Mouse (Mus musculus): ENCODE results near the gene Trpm8. TPM values are rescaled to one million over a fixed set of nuclear protein-coding genes. Genes with fewer than 3 reads are reported as not detected.

The Trpm8 gene
- total RNA-seq, 2 experiments from 2014 or later: not detected

GRCm38 (mm10) chr1:88284946-88285320, 7.5 kb downstream of the Trpm8 start:
- no peak for DNase-seq

GRCm38 (mm10) chr1:88285652-88286051, 8.2 kb downstream of the Trpm8 start:
- no peak for DNase-seq

DNA sequence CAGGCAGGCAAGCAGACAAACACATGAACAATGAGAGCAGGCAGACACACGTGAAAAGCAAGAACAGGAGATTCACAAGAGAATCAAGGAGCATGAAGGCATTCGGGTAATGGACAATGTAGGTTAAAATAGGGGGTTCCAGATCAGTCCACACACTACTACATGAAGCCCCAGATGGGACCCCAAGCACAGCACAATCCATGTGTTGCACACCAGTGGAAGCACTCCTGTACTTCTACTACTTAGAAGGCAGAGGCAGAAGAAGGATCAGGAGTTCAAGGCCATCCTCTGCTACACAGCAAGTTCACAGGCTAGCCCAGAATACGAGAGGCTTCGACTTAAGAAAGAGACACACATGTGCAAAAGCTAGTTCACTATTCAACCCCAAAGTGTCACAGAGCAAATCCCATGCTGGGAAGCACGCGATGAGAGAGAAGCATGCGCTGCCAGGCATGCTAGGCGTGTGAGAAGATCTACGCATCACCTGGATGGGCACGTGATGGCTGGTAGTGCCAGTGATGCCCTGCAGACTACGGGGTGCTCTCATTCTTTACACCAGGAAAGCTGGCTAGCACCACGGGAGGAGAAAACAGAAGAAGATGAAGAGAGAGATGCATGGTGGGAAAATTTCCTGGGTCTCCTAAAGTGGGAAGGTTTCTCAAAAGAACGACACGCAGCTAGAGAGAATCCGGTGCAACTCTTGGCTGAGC, 8.8 kb downstream of the Trpm8 start:
- no peak for DNase-seq

GRCm38 (mm10) chr1:88286887-88287696, 9.6 kb downstream of the Trpm8 start:
- no peak for DNase-seq

DNA sequence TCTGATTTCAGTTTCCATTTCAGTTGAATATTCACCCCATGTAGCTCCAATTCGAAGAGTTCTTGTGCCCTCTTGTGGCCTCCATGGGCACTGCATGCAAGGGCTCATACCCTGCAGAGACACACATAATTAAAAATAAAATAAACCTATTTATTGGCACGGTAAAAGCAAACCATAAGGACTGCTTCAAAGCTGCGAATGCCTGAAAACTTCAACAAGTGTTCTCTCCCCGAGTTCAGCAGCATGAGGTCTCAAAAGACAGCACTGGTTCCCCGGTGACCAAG, 10.2 kb downstream of the Trpm8 start:
- no peak for DNase-seq

DNA sequence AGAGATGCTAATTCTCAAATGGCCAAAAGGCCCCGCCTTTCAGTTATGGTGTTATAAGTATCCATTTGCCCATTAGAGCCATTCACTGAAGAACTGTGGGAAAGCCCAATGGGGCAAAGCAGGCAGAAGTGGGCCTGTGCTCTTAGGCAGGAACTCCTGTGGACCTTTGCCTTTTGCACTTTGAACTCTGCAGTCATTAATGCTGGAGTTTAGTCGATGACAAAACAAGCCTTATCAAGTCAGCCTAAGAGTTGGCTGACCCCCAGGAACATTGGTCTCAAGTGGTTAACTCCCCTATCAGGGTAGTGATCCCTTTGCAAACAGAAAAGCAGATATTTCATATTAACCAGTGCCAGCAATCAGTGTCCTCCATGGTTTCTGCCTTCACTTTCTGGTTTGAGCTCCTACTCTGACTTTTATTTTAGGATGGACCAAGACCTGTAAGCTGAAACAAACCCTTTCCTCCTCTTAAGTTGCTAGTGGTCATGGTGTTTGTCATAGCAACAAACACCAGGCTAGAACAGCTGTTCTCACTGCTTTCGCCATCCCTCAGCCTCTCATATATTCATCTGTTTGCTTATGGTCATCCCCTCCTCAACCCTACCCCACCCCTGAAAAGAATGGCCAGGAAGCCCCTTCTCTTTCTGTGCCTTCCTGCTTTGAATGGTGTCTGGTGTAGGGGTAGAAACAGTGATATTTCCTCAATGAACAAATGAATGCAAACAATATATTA, 10.8 kb downstream of the Trpm8 start:
- no peak for DNase-seq

DNA sequence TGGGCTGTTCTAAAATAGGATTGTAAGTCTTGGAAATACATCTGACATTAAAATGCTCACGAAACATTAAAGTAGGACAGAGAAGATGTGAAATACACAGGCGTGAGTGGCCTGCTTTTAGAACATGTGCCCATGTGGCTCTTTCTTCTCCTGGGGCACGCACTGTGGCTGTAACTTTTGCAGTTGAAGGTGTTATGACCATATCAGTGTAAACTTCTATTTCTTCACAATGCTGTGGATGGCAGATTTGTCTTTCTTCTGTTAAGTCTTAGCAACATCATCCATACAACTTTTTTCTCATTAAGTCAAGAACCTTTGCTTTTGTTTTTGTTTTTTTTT, 11.3 kb downstream of the Trpm8 start:
- DNase-seq: no peak

DNA sequence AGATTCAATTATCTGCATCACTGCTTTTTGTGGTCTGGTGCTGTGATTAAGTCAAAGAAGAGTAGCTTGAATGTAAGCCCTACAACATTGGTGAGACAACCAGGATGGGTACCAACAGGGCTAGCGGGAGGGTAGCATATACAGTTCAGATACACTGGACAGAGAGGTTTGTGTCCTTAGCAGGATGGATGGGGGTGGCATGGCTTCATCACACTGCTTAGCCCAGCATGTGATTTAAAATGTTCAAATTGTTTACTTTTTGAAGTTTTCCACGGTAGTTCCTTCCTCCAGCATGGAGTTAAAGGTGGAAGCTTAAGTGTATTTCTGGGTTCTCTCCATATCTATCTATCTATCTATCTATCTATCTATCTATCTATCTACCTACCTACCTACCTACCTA, 11.7 kb downstream of the Trpm8 start:
- DNase-seq: no peak

- DNase-seq: peak; percentile 13
These were observed 12.5 kb downstream of the Trpm8 start for GRCm38 (mm10) chr1:88289917-88290316.

DNA sequence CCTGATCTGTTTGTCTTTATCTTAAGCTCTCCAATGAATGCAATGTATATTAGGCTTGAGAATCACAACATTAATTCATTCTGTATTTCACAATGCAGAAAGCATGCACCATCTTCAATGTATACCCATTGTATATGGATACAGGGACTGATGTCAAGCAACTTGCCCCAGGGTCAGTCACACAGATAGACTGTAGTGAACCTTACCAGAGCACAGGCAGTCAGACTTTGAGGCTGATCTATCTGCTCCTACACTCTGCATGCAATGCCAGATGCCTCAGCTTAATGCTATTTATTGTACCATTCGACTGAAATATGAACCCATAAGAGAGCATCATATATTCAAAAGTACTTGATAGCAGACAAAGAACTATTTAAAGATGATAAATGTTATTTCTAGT, 13.1 kb downstream of the Trpm8 start:
- DNase-seq: no peak

DNA sequence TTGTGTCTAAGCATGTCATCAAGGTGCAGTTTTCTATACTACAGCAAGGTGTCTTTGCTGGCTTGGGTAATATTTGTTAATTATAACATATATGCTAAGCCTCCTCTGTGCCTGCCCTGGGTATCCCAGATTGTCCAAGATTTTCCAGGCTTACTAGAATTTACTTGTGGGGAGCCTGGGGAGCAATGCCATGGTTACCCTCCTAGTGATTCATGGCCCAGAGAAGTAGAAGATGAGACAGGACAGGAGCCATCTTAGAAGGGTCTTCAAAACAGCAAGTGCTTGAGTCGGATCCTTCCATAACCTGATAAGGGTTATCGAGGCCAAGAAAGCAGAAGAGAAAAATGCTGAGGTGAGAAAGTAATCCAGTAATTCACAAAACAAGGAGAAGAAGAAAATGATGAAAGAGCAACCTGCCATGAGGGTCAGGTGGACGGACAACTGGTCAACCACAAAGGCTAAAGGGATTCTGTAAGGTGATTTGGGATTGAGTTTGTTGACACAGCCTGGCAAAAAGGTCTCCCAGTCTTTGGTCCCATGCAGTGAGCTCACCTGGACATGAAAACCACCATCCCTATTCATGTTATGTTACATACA, 14.0 kb downstream of the Trpm8 start:
- peak; percentile 6 for DNase-seq

DNA sequence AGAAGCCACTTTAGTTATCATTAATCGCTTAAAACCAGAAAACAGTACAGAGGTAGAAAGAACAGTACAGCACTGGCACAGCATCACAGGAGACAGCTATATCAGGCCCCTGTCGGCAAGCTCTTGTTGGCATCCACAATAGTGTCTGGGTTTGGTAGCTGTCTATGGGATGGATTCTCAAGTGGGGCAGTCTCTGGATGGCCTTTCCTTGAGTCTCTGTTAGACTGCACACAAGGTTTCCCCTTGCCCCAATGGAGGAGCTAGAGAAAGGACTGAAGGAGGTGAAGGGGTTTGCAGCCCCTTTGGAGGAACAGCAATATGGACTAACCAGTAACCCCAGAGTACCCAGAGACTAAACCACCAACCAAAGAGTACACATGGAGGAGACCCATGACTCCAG, 14.6 kb downstream of the Trpm8 start:
- no peak for DNase-seq

DNA sequence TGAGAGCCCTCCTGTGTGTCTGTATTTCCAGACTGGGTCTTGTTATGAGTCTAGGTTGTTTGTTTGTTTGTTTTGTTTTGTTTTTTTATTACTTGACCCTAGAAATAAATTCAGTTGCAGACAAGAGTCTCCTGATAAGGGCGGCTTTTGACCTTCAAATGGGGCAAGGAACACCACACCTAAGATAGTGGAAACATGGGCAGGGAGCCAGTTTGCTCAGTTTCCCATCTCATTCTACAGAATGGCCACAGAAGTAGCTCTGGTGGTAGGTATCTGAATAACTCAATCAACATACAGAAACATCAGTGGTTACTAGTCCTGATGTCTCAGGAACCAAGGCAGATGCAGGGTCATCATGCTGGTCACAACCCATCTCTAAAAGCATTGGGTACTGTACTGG, 17.2 kb downstream of the Trpm8 start:
- DNase-seq: no peak

- no peak for DNase-seq
These were observed 18.9 kb downstream of the Trpm8 start for GRCm38 (mm10) chr1:88296171-88296920.

- DNase-seq: no peak
These were observed 20.2 kb downstream of the Trpm8 start for GRCm38 (mm10) chr1:88297480-88298258.

DNA sequence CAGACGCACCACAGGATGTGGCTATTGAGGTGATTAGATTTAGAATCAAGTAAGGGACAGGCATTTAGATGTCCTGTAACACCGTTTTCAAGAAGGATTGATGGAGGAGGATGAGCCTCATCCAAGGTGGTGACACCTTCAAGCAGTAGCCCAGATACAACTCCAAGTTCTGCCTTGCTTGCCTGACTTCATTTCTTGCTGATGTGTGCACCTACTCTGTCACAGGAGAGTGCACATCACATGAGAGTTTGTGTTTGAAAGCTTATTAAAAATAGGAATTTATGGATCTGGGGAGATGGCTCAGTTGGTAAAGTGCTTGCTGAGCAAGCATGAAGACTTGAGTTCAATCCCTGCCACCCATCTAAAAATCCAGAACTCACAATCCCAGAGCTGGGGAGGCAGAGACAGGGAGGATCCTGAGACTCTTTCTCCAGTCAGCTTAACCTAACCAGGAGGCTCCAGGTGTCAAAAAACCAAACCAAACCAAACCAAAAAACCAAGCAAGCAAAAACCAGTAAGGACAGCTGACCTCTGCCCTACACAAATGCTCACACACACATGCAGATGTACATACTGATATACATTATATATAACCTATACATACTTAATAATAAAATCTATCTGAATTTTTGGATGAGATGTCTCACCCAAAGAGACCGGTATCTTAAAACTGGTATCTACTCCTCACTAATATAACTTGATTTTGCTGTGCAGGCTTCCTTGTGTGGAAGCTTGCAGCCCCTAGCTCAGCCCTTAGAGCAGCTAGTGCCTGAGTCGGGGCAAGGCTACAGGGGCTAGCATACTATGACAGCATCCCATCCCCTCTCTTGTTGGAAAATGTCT, 21.4 kb downstream of the Trpm8 start:
- DNase-seq: no peak

DNA sequence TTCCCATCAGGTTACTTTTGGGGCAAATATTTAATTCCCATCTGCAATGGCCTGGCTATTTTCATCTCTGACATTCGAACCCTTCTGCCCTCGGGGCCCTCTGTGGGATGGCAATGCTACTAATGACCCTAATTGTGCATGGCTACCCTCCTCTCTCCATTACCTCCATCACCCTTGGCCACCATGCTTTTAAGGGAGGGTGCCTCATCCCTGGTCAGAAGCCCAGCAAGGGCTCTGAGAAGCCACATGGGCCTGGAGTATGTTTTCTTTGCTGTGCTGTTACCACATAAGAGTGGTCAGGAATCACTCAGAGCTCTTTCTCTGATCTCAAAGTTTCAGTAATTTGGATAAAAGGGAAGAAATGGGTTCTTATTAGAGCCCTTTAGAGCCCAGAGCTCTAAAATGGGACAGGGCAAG, 22.1 kb downstream of the Trpm8 start:
- no peak for DNase-seq

DNA sequence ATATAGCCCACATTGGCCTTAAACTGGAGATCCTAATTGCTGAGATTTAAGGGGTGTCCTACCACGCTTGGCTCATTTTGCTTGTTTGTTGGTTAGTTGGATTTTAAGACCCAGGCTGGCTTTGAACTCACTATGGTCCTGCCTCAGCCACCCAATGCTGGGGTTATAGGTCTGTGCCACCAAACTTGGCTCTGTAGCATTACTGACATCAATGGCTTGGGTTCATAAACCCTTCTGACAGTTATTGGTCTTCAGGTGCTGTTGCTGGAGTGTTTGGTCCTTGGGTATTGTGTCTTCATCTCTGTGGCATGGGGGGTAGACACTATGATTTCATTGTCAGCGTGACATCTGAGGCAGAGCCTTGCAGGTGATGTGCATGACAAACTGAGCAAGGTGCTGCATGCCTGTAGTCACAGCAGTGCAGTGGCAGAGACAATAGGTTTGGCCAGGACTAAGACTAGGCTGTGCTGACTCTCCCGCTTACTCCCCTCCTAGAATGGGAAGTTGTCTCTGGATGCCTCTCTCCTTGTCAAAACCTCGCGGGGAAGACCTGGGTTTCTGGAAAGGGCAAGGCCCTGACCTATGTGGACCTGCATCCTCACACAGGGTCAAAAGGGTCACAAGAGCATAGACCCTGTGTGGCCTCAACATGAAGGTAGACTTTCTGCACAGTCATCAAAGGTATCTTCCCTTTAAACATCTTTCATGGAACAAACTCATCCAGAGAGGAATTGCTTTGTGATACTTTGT, 23.0 kb downstream of the Trpm8 start:
- DNase-seq: no peak

DNA sequence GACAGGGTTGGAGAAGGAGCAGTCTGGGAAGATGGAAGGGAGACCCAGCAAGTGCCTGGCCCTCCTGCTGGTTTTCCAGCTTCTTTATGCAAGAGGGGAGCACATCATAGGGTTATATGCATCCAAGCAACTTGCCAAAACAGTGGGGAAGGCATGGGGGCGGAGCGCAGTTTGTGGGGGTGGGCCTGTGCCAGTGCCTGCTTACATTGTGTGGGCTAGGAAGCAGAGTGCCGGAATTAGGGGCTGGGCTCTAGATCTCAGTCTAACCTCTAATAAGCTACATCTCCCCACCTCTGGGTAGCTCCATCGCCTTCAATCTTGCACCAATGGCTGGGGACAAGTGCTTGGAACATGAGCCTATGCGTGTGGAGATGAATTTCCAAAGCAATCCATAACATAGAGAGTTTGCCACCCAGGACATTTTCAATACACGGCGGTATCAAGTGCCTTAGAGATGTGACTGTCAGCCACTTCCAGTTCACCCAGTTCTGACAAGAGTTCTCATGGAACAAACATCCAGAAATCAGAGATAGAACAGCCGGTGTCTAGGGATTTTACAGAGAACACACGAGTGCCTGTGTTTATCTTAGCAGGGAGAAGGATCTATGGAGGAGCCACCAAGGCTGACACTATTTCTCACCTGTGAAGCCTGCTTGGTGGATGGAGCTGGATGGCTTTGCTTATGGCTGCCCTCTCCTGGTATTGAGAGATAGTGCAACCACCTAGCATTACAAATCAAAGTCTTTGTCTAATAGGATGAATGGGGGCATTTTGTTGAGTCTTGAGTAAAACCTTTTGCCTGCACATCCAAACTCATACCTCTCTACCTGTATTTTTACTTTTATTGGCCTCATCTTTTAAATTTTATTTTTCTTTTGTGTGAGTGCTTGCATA, 23.9 kb downstream of the Trpm8 start:
- DNase-seq: no peak
